Mouse (Mus musculus) layer of hippocampus, adult 8-10 months (tissue): ENCODE data around the gene Olfr13. TPM values are rescaled to one million over a fixed set of nuclear protein-coding genes. Genes with fewer than 3 reads are reported as not detected.
"Not testable (repeated sequence)": the region's sequence is repeated elsewhere in the genome, so short reads cannot be mapped to it uniquely, and the experiment has no call there.

ENCODE experiments used
- DNase-seq, 2 experiments: peaks; one replicate each; pipeline ENCODE4 v3.0.0; 2022; ENCODE audit warnings: low spot score in 2 of 2
- total RNA-seq, 4 experiments: library from RNA; stranded (reverse); gene quantifications; 2 replicates each; pipeline ENCODE4 v1.2.4; 2022

Olfr13 gene
- not detected for total RNA-seq

DNA sequence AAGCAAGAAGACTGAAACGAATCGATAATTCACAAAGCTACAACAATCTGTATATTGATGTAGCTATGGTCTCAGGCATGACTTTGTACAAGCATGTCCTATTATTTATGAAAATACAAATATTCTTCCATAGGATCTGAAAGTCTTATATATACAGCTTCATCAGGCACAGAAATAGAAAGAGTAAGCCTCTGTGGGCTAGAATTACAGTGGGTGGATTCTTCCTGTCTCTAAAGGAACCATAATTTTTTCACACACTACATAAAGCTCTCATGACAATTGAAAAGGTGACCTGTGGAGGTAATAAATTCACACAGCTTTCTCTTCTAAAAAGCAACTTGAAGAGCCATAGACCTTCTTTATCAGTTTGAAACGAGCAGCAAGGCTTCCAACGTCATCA, at the start of gene Olfr13:
Gene Olfr13 (plus strand): TSS at position 301 of the 400 bp plus-strand sequence.
- no peak for DNase-seq

DNA sequence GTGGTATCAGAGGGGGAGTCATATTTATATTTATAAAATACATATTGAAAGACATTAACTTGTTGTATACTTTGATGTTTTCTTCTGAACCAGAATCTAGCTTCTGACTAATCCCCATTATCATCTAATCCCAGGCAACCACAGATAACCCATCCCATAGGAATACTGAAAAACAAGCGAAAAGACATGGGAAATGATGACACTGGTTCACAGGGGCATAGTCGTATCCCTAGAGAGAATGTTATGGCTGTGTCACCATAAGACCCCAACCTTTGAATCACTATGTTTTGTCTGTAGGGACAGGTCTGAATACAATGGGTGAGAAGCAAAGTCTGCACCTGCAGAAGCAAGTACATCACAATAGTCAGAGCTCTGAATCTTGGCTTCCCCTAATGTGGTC, 25.7 kb upstream of the Olfr13 start, which contains the start of gene Olfr237-ps1:
Gene Olfr237-ps1 (plus strand): TSS at position 301 of the 400 bp plus-strand sequence.
- DNase-seq = not testable (repeated sequence)

DNA sequence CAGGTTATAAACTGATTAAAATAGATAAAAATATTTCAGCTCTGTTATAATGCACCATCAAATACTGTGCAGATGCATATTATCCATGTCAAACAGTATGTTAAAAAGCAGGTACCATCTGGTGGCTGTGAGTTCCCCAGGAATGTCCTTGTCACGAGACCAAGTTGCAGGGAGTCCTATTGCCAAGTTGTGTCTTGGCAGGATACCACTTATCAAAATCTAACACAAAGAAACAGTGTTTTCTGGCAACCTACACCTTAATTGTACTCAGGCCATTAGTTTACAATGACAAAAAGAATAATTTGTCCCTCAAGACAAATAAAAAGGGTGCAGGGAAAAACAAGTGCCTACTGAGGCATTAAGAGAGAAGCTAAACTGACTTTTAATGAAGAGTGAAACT, 12.4 kb upstream of the Olfr13 start:
- no peak for DNase-seq

DNA sequence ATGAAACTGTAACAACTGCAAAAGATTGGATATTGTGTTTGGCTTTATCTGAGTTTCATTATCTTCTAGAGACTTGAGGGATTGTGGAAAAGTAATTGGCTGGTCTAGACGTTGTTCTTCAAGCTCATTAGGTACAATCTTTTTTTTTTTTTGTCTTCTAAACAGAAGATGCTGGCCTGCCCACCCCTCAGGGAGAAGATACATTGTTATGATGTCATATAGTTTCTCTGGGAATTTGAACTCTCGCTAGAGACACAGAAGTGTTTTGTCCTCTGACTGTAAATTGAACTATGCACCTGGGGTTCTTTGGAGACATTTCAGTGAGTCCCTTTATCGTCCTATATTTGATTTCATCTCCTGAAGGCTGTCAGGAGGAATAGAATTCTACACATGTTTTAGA, 9.0 kb upstream of the Olfr13 start, which contains the start of gene Olfr437:
Gene Olfr437 (plus strand): TSS at position 301 of the 400 bp plus-strand sequence.
- DNase-seq = no peak

DNA sequence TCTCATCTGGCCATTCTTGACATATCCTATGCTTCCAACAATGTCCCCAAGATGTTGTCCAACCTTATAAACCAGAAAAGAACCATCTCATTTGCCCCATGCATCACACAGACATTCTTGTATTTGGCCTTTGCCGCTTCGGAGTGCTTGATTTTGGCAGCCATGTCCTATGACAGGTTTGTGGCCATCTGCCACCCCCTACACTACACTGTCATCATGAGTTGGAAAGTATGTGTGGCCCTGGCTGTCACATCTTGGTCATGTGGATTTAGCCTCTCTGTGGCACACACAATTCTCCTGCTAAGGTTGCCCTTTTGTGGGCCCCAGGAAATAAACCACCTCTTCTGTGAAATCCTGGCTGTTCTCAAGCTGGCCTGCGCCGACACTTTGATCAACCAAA, 4.7 kb upstream of the Olfr13 start:
- no peak for DNase-seq

DNA sequence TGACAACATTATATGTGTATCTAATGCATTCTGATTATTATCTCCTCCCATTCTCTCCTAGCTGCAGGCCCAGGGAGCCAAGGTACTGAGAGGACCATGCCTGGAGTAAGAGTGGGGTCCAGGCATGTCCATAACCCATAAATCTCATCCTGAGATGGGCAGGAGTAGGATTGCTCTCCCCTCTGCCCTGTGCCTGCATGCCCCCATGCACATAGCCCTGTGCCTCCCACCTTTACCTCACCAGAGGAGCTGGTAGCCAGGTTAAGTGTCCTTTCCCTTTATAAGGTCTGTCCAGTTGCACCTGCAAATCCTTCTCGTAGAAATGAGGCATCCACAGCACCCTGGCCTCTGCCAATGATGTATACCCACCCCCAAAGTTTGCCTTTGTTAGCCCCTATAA, 6.2 kb downstream of the Olfr13 start:
- no peak for DNase-seq

DNA sequence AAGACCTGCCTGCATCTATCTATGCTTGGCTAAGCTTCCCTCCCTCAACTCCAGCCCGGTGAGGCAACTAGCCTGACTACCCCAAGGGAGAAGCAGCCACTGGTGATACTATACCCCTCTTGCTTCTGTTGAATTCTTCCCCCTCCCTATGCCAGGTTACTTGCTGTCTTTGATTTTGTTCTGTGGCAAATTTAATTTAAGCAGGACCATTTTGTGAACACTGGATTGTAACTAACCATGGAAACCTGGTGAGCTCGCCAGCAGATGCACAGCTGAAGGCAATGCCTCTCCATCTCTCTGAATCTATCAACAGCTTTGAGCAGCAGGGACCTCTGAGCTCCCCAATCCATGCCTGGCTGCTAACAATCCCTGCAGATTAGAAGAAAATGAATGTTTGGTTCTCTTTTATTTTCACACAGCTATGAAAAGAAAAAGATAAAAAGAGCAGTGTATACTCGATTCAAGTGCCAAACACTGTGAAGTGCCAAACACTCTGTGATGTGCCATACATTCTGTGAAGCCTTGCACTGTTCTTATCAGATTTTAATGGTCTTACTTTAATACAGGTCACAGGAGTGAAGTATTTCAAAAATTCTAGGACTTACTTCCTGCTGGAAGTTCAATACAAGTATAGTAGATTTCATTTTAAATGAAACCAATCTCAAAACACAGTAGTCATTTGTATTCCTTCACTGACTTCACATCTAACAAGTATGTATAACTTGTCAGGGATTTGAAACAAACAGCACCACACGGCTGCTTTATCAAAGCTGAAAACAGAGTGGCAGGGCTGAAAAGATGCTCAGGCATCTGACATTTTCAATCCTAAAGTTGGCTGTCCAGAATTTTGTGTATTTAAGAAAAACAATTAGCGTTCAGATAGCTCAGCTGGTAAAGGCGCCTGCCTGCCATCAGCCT, 6.9 kb downstream of the Olfr13 start:
- DNase-seq = no peak

DNA sequence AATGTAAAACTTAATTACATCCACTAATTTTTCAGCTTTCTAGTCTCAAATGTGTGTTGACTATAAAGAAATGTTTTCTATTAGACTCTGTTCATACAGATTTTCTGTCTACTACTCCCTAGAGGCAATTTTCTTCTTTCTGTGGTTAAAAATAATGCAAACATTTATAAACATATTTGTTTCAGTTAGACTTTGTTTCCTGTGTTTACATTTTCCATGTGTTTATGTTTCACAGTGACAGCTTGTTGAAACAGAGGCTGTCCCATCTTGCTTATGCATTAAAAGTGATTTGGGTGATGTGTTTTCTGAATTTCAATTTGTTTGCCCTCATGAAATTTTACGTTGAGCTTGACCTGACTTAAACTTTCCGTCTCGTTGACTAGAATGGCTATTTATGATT, 19.0 kb downstream of the Olfr13 start:
- no peak for DNase-seq

DNA sequence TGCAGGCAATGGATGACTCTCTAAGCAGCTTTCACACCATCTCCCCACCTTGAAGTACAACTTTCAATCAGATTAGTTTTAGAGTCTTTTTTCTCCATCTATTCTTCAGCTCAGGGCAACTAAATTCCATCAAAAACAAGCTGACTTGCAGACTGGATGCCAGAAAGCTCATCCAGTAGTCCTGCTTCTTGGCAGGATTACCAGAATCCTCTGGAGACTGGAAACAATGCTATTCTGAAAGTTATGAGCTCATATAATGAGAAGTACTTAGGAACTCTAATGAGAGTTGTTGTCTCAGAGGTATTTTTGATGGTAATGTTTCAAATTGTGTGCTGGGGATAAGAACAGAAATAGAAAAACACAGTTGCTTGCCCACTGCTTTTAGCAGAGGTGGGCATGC, 24.8 kb downstream of the Olfr13 start, which contains the start of gene Olfr435:
Gene Olfr435 (plus strand): TSS at position 366 of the 400 bp plus-strand sequence.
- no peak for DNase-seq

DNA sequence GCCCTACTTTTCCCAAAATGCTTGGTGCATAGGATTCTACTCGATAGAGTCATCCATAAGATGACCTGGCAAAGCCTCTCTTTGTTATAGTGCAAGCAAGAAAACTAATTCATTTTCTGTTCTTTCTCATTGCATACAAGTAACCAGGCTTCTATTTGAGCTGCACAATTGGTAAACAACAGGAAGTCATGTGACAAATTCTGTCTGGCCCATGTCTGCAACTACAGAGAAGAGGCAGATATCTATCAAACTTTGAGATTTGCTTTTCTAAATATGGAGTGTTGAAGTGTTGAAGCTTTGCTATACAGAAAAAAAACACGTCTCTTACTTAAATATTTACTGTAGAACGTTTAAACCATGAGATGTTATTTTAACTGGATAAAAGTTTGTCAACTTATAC, 26.2 kb downstream of the Olfr13 start:
- no peak for DNase-seq

DNA sequence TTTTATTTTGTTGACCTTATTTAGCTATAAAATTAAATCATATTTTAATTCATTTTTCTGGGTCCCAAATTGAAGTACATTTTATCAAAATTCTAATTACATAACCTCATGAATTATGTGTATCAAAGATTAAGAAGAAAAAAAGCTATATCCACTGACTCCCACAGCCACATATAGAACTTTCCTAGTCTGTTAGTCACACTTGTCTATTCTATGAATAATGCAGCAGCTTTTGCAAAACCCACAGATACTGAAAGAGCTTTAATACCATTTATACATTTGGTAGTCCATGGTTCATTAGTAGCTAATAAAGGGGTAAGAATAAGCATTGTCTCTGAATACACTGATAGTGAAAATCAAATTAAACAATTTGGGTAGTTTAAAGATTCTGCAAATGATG, 30.8 kb downstream of the Olfr13 start:
- no peak for DNase-seq

DNA sequence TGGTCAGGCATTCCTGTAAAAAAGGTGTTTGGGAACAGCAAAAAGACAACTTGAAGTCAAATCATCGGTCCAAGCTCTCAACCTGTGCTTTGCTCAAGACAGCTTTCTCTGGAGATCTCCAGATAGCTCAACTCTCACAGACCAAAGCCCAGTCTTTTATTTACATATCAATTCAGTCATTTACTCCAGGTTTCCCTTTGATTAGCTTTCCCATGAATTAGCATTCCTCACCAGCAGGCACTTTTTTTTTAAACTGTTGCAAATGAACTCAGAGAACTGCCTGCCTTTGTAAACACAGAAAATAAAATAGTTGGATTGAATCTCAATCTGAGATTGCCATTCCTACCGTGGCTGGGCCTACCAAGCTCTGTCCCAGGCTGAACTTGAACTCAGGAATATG, 33.4 kb downstream of the Olfr13 start:
- no peak for DNase-seq

DNA sequence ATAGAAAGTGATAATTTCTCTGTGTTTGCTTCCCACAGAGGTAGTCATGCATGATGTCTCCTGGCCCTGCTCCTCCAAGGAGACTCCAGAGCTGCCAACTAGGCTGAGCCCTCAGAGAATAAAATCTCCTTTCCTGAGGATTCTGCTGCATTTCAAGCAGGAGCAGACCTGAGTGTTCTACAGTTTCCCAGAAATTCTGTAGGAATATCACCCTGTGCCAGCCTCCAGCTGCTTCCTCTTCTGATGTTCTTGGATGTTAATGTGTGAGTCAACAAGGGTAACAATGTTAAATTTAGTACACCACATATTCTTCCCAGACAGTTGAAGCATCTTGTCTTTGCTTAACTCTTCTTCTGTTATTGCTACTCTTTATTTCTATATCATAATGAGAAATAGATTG, 40.9 kb downstream of the Olfr13 start, which contains the start of gene Olfr434:
Gene Olfr434 (plus strand): TSS at position 149 of the 400 bp plus-strand sequence.
- peak in 1 of 2 experiments; percentile 3 for DNase-seq

Other genes with a start within 250 kb of the Olfr13 start
- not detected for gene Olfr444, start 223.1 kb upstream of the Olfr13 start, total RNA-seq
- gene Olfr441, start 65.8 kb upstream of the Olfr13 start, total RNA-seq = not detected
- gene Olfr237-ps1, start 25.6 kb upstream of the Olfr13 start, total RNA-seq = not detected
- gene Olfr437, start 8.9 kb upstream of the Olfr13 start, total RNA-seq = not detected
- not detected for gene Olfr435, start 25.0 kb downstream of the Olfr13 start, total RNA-seq
- not detected for gene Olfr434, start 40.9 kb downstream of the Olfr13 start, total RNA-seq
- gene Olfr47, start 59.4 kb downstream of the Olfr13 start, total RNA-seq = not detected
- gene Arhgef5, start 93.4 kb downstream of the Olfr13 start, total RNA-seq = 1 to 10 TPM; 2.2 to 2.9 (median 2.5) TPM
- gene Nobox, start 137.4 kb downstream of the Olfr13 start, total RNA-seq = not detected